27 mouse cellular contexts compared by ENCODE assay signal in genomic region chrX:111671685-111672084, GRCm38 (mm10). TPM values are rescaled to one million over a fixed set of nuclear protein-coding genes. Genes with fewer than 3 reads are reported as not detected.
DNase-seq lines count a peak whose midpoint lies in the region; ATAC-seq and TF ChIP-seq lines count a peak whose summit lies in the region.
"Had no signal": no experiment of that assay in that cellular context is flagged by ENCODE, and none has a peak within 500 bp of the region (broad histone marks: within the 10 kb centered on the region; RNA-seq: fewer than 3 reads in every experiment).

No protein-coding gene starts in this region.

- H3K4me2 ChIP-seq in embryonic facial prominence, embryonic 11.5 days (ENCODE audit: low read depth, low read length) = no peak overlapping the region
- H3K4me2 ChIP-seq in forebrain, embryonic 15.5 days (replicated peaks) = no peak overlapping the region
- H3K4me2 ChIP-seq in midbrain, embryonic 12.5 days (replicated peaks) = no peak overlapping the region
- no peak overlapping the region for H3K4me2 ChIP-seq in midbrain, embryonic 15.5 days
- H3K4me2 ChIP-seq: embryonic facial prominence, embryonic 12.5 days; embryonic facial prominence, embryonic 15.5 days; heart, embryonic 11.5 days; hindbrain, embryonic 13.5 days; intestine, embryonic 15.5 days had no signal

- no peak overlapping the region for H3K27ac ChIP-seq in embryonic facial prominence, embryonic 11.5 days (replicated peaks; ENCODE audit: low read depth, low read length)
- H3K27ac ChIP-seq in embryonic facial prominence, embryonic 10.5 days (replicated peaks) = no peak overlapping the region
- no peak overlapping the region for H3K27ac ChIP-seq in forebrain, embryonic 15.5 days (replicated peaks)
- no peak overlapping the region for H3K27ac ChIP-seq in forebrain, embryonic 10.5 days
- no peak overlapping the region for H3K27ac ChIP-seq in midbrain, embryonic 12.5 days (replicated peaks)
- no peak overlapping the region for H3K27ac ChIP-seq in midbrain, embryonic 15.5 days
- H3K27ac ChIP-seq: embryonic facial prominence, embryonic 12.5 days; embryonic facial prominence, embryonic 15.5 days; gastrocnemius, adult 2 months; hindbrain, embryonic 10.5 days; hindbrain, embryonic 13.5 days; intestine, embryonic 15.5 days had no signal

- TF ChIP-seq POLR2A in brain, embryonic 14.5 days (IDR thresholded peaks at IDR 0.05; ENCODE audit: borderline replicate concordance, extremely low read depth, insufficient read depth, insufficient read length, poor library complexity, severe bottlenecking) = no peak

- no peak for TF ChIP-seq CTCF in brain, embryonic 14.5 days (IDR thresholded peaks at IDR 0.05; ENCODE audit: borderline replicate concordance, extremely low read depth, insufficient read depth, insufficient read length)

- ATAC-seq in embryonic facial prominence, embryonic 11.5 days (replicated peaks; ENCODE audit: insufficient number of reproducible peaks, low FRiP score, low TSS enrichment, low read depth) = no peak
- ATAC-seq in forebrain, embryonic 15.5 days (replicated peaks) = 0 out of 2 replicates have a peak, but pooled peaks have one; percentile 55
- peak; percentile 49; the same call in 1 of the 2 replicates for ATAC-seq in midbrain, embryonic 12.5 days (ENCODE audit: low FRiP score, low read depth)
- ATAC-seq in midbrain, embryonic 15.5 days (replicated peaks) = no peak
- ATAC-seq: forebrain, embryonic 16.5 days; hindbrain, embryonic 16.5 days; intestine, embryonic 15.5 days had no signal

- 71% methylated on average over 3 of the region's 3 CpGs for WGBS in embryonic facial prominence, embryonic 11.5 days
- WGBS in embryonic facial prominence, embryonic 10.5 days = 73% methylated on average over 3 of the region's 3 CpGs
- WGBS in forebrain, embryonic 15.5 days = 62% methylated on average over 3 of the region's 3 CpGs
- WGBS in forebrain, embryonic 10.5 days = 91% methylated on average over 3 of the region's 3 CpGs
- WGBS in midbrain, embryonic 12.5 days = 69% methylated on average over 3 of the region's 3 CpGs
- WGBS in midbrain, embryonic 15.5 days = 40% methylated on average over 3 of the region's 3 CpGs

- no peaks in the 10 kb centered on the region for H3K27me3 ChIP-seq in embryonic facial prominence, embryonic 11.5 days (ENCODE audit: control insufficient read depth, insufficient read depth, low read length)
- H3K27me3 ChIP-seq in embryonic facial prominence, embryonic 10.5 days (replicated peaks; ENCODE audit: low read depth, poor library complexity, severe bottlenecking) = no peaks in the 10 kb centered on the region
- H3K27me3 ChIP-seq in forebrain, embryonic 15.5 days = no peaks in the 10 kb centered on the region
- no peaks in the 10 kb centered on the region for H3K27me3 ChIP-seq in forebrain, embryonic 10.5 days (ENCODE audit: poor library complexity, severe bottlenecking)
- H3K27me3 ChIP-seq in midbrain, embryonic 12.5 days = no peaks in the 10 kb centered on the region
- no peaks in the 10 kb centered on the region for H3K27me3 ChIP-seq in midbrain, embryonic 15.5 days (replicated peaks)
- H3K27me3 ChIP-seq: CH12.LX; embryonic facial prominence, embryonic 12.5 days; embryonic facial prominence, embryonic 15.5 days; hindbrain, embryonic 13.5 days; intestine, embryonic 15.5 days had no signal

- H3K36me3 ChIP-seq in embryonic facial prominence, embryonic 11.5 days (replicated peaks; ENCODE audit: control insufficient read depth, insufficient read depth, low read depth, low read length) = no peaks in the 10 kb centered on the region
- H3K36me3 ChIP-seq in embryonic facial prominence, embryonic 10.5 days (replicated peaks) = no peaks in the 10 kb centered on the region
- no peaks in the 10 kb centered on the region for H3K36me3 ChIP-seq in forebrain, embryonic 15.5 days
- H3K36me3 ChIP-seq in forebrain, embryonic 10.5 days (replicated peaks) = no peaks in the 10 kb centered on the region
- no peaks in the 10 kb centered on the region for H3K36me3 ChIP-seq in midbrain, embryonic 12.5 days
- H3K36me3 ChIP-seq in midbrain, embryonic 15.5 days (replicated peaks) = no peaks in the 10 kb centered on the region
- H3K36me3 ChIP-seq: embryonic facial prominence, embryonic 12.5 days; embryonic facial prominence, embryonic 15.5 days; G1E; hindbrain, embryonic 10.5 days; hindbrain, embryonic 13.5 days; intestine, embryonic 15.5 days had no signal

- H3K9ac ChIP-seq in embryonic facial prominence, embryonic 11.5 days (replicated peaks; ENCODE audit: low read length) = no peak overlapping the region
- no peak overlapping the region for H3K9ac ChIP-seq in forebrain, embryonic 15.5 days (replicated peaks)
- no peak overlapping the region for H3K9ac ChIP-seq in midbrain, embryonic 12.5 days (replicated peaks)
- H3K9ac ChIP-seq in midbrain, embryonic 15.5 days = no peak overlapping the region
- H3K9ac ChIP-seq: embryonic facial prominence, embryonic 12.5 days; embryonic facial prominence, embryonic 15.5 days; hindbrain, embryonic 13.5 days; intestine, embryonic 15.5 days had no signal

- peak; percentile 6 for DNase-seq in embryonic facial prominence, embryonic 11.5 days (ENCODE audit: low spot score)
- DNase-seq in embryonic facial prominence, embryonic 10.5 days (ENCODE audit: low spot score) = no peak
- no peak for DNase-seq in forebrain, embryonic 10.5 days (ENCODE audit: extremely low spot score, low spot score)
- DNase-seq in brain, embryonic 14.5 days (ENCODE audit: low read depth) = peak; percentile 15
- DNase-seq: adrenal gland, adult 2 months; adrenal gland, postnatal 14 days; B cell, adult 2 months; cerebellum, adult 11-12 months; cerebellum, adult 8-10 months; cerebellum, postnatal 10 days; gastrocnemius, adult 2 months; gastrocnemius, postnatal 14 days; heart, adult 11 months; kidney, adult 11 months had no signal

- no peak overlapping the region for H3K4me3 ChIP-seq in embryonic facial prominence, embryonic 11.5 days (ENCODE audit: low read depth, low read length)
- no peak overlapping the region for H3K4me3 ChIP-seq in embryonic facial prominence, embryonic 10.5 days
- no peak overlapping the region for H3K4me3 ChIP-seq in forebrain, embryonic 15.5 days
- no peak overlapping the region for H3K4me3 ChIP-seq in forebrain, embryonic 10.5 days
- H3K4me3 ChIP-seq in midbrain, embryonic 12.5 days = no peak overlapping the region
- H3K4me3 ChIP-seq in midbrain, embryonic 15.5 days = no peak overlapping the region
- H3K4me3 ChIP-seq: embryonic facial prominence, embryonic 12.5 days; embryonic facial prominence, embryonic 15.5 days; gastrocnemius, adult 2 months; hindbrain, embryonic 10.5 days; hindbrain, embryonic 13.5 days; intestine, embryonic 15.5 days had no signal

- no peaks in the 10 kb centered on the region for H3K9me3 ChIP-seq in embryonic facial prominence, embryonic 11.5 days (replicated peaks; ENCODE audit: control insufficient read depth, low read length)
- no peaks in the 10 kb centered on the region for H3K9me3 ChIP-seq in embryonic facial prominence, embryonic 10.5 days
- H3K9me3 ChIP-seq in forebrain, embryonic 15.5 days = no peaks in the 10 kb centered on the region
- H3K9me3 ChIP-seq in forebrain, embryonic 10.5 days = no peaks in the 10 kb centered on the region
- H3K9me3 ChIP-seq in midbrain, embryonic 12.5 days = no peaks in the 10 kb centered on the region
- no peaks in the 10 kb centered on the region for H3K9me3 ChIP-seq in midbrain, embryonic 15.5 days
- H3K9me3 ChIP-seq: embryonic facial prominence, embryonic 12.5 days; embryonic facial prominence, embryonic 15.5 days; G1E; hindbrain, embryonic 10.5 days; hindbrain, embryonic 13.5 days; intestine, embryonic 15.5 days had no signal

- H3K4me1 ChIP-seq in embryonic facial prominence, embryonic 11.5 days (ENCODE audit: control insufficient read depth, insufficient read depth, low read length) = no peaks in the 10 kb centered on the region
- no peaks in the 10 kb centered on the region for H3K4me1 ChIP-seq in embryonic facial prominence, embryonic 10.5 days
- no peaks in the 10 kb centered on the region for H3K4me1 ChIP-seq in forebrain, embryonic 15.5 days
- no peaks in the 10 kb centered on the region for H3K4me1 ChIP-seq in forebrain, embryonic 10.5 days
- H3K4me1 ChIP-seq in midbrain, embryonic 12.5 days = no peaks in the 10 kb centered on the region
- H3K4me1 ChIP-seq in midbrain, embryonic 15.5 days = no peaks in the 10 kb centered on the region
- H3K4me1 ChIP-seq: embryonic facial prominence, embryonic 12.5 days; embryonic facial prominence, embryonic 15.5 days; hindbrain, embryonic 10.5 days; hindbrain, embryonic 13.5 days; intestine, embryonic 15.5 days had no signal

RNA-seq across cellular contexts. Expression of gene Hdx, which starts 25.2 kb away (rescaled TPM):
- 2.2 TPM in 2 replicates for polyA plus RNA-seq in embryonic facial prominence, embryonic 11.5 days (2014; fragmentation: Nextera tagmentation; extraction: Ambion mirVana)
- polyA plus RNA-seq in embryonic facial prominence, embryonic 10.5 days (2016; fragmentation: Nextera tagmentation; extraction: Ambion mirVana) = 2.3 and 2.5 TPM in 2 replicates
- polyA plus RNA-seq in forebrain, embryonic 15.5 days (2015; fragmentation: Nextera tagmentation; extraction: Ambion mirVana) = 1.6 and 1.7 TPM in 2 replicates
- 1.7 and 1.8 TPM in 2 replicates for polyA plus RNA-seq in forebrain, embryonic 10.5 days (2016; fragmentation: Nextera tagmentation; extraction: Ambion mirVana)
- 2.2 and 2.3 TPM in 2 replicates for polyA plus RNA-seq in midbrain, embryonic 12.5 days (2016; fragmentation: Nextera tagmentation; extraction: Ambion mirVana)
- polyA plus RNA-seq in midbrain, embryonic 15.5 days (2015; fragmentation: Nextera tagmentation; extraction: Ambion mirVana) = 1.6 TPM in 2 replicates
- 3.8 and 4.3 TPM in 2 replicates for polyA plus RNA-seq in brain, embryonic 14.5 days (2012; rRNA removed)
- polyA plus RNA-seq: G1E had no signal

Comparison
In these comparisons a context has a peak if more than half of its experiments do, and no peak if none do; other contexts are left out.
1. ATAC-seq: peak in forebrain, embryonic 15.5 days (single experiment) and midbrain, embryonic 12.5 days (single experiment); none in embryonic facial prominence, embryonic 11.5 days (single experiment) and midbrain, embryonic 15.5 days (single experiment).
2. DNase-seq: peak in embryonic facial prominence, embryonic 11.5 days (single experiment) and brain, embryonic 14.5 days (single experiment); none in embryonic facial prominence, embryonic 10.5 days (single experiment) and forebrain, embryonic 10.5 days (single experiment).